Mouse (Mus musculus) megakaryocyte, embryonic 14.5 days (primary cell): ENCODE results near the gene Upf3a. TPM values are rescaled to one million over a fixed set of nuclear protein-coding genes. Genes with fewer than 3 reads are reported as not detected.
"Not testable (repeated sequence)": the region's sequence is repeated elsewhere in the genome, so short reads cannot be mapped to it uniquely, and the experiment has no call there.

Experiments used
- H3K27me3 ChIP-seq: replicated peaks from 2 replicates; pipeline ENCODE3; 2012; ENCODE audit warnings: inconsistent platforms
- H3K36me3 ChIP-seq: replicated peaks from 2 replicates; pipeline ENCODE3; 2012; ENCODE audit warnings: low read length, inconsistent platforms, mixed read lengths
- H3K4me1 ChIP-seq: 2 replicates; pipeline ENCODE4 v1.6.1; 2012; ENCODE audit warnings: inconsistent platforms
- H3K4me3 ChIP-seq: replicated peaks from 2 replicates; pipeline ENCODE3; 2012; ENCODE audit warnings: moderate library complexity, mild to moderate bottlenecking, inconsistent platforms
- H3K9me3 ChIP-seq: 2 replicates; pipeline ENCODE4 v1.6.1; 2012; ENCODE audit warnings: inconsistent platforms
- FLI1 ChIP-seq: IDR thresholded peaks from 2 replicates; pipeline ENCODE4 v1.6.1; 2012; ENCODE audit warnings: low read length, inconsistent platforms, mixed read lengths
- GATA1 ChIP-seq: IDR thresholded peaks from 3 replicates; pipeline ENCODE4 v1.6.1; 2012; ENCODE audit warnings: mixed read lengths, low read length, inconsistent platforms, borderline replicate concordance
- polyA plus RNA-seq: library from polyadenylated mRNA; stranded (reverse); fragments of >175 nt; gene quantifications from 2 replicates; pipeline ENCODE4 v1.2.3, GENCODE M21; 2012; ENCODE audit warnings: low replicate concordance; ENCODE audit not compliant: insufficient read depth

Upf3a gene
- 2.7 and 32.8 TPM in 2 replicates for polyA plus RNA-seq

- Histone ChIP-seq H3K9me3 (no peaks in the 10 kb centered on the region), H3K4me1 (peaks cover 48% of the 10 kb centered on the region), H3K27me3 (no peaks in the 10 kb centered on the region), H3K36me3 (peaks cover 53% of the 10 kb centered on the region), H3K4me3 (peak within 1 kb of the TSS; percentile 93)
- TF ChIP-seq FLI1 (no peak; the same call in 1 of the 2 replicates), GATA1 (no peak)
Observed at GRCm38 (mm10) chr8:13785250-13785763, at the start of gene Upf3a. TSS of gene Upf3a (plus strand) at chr8:13785615.

GRCm38 (mm10) chr8:13740323-13740770 is 45.1 kb upstream of the Upf3a start:
- no peaks in the 10 kb centered on the region for H3K27me3 ChIP-seq
- peaks cover 98% of the 10 kb centered on the region for H3K4me1 ChIP-seq
- no peaks in the 10 kb centered on the region for H3K9me3 ChIP-seq
- peaks cover 13% of the 10 kb centered on the region for H3K36me3 ChIP-seq
- TF ChIP-seq GATA1 (peak; percentile 97), FLI1 (peak; percentile 89)
- H3K4me3 ChIP-seq: peak overlapping the region; percentile 86

GRCm38 (mm10) chr8:13740817-13741613 is 44.4 kb upstream of the Upf3a start:
- Histone ChIP-seq H3K4me1 (peaks cover 98% of the 10 kb centered on the region), H3K9me3 (no peaks in the 10 kb centered on the region), H3K27me3 (no peaks in the 10 kb centered on the region), H3K36me3 (peaks cover 8% of the 10 kb centered on the region), H3K4me3 (peak overlapping the region; percentile 86)
- TF ChIP-seq FLI1: no peak
- no peak for TF ChIP-seq GATA1

- H3K27me3 ChIP-seq, H3K4me3 ChIP-seq: not testable (repeated sequence)
- H3K9me3 ChIP-seq: peaks cover 15% of the 10 kb centered on the region
- peaks cover 79% of the 10 kb centered on the region for H3K4me1 ChIP-seq
- peaks cover 15% of the 10 kb centered on the region for H3K36me3 ChIP-seq
Observed at GRCm38 (mm10) chr8:13746212-13746611, 39.2 kb upstream of the Upf3a start.

- Histone ChIP-seq H3K27me3 (no peaks in the 10 kb centered on the region), H3K9me3 (peaks cover 15% of the 10 kb centered on the region), H3K4me3 (no peak overlapping the region), H3K36me3 (peaks cover 15% of the 10 kb centered on the region), H3K4me1 (peaks cover 76% of the 10 kb centered on the region)
- no peak for TF ChIP-seq FLI1
- no peak for TF ChIP-seq GATA1
Observed at GRCm38 (mm10) chr8:13747626-13748025, 37.8 kb upstream of the Upf3a start.

GRCm38 (mm10) chr8:13753680-13754079 is 31.7 kb upstream of the Upf3a start:
- H3K27me3 ChIP-seq: no peaks in the 10 kb centered on the region
- H3K4me3 ChIP-seq: no peak overlapping the region
- no peak for TF ChIP-seq GATA1
- no peak for TF ChIP-seq FLI1

GRCm38 (mm10) chr8:13756480-13756879 is 28.9 kb upstream of the Upf3a start:
- TF ChIP-seq GATA1 (no peak), FLI1 (no peak)
- no peak overlapping the region for H3K4me3 ChIP-seq
- peaks cover 16% of the 10 kb centered on the region for H3K36me3 ChIP-seq
- no peaks in the 10 kb centered on the region for H3K9me3 ChIP-seq
- no peaks in the 10 kb centered on the region for H3K27me3 ChIP-seq
- peaks cover 61% of the 10 kb centered on the region for H3K4me1 ChIP-seq

More at GRCm38 (mm10) chr8:13753680-13754079, 31.7 kb upstream of the Upf3a start:
- Histone ChIP-seq H3K4me1 (peaks cover 65% of the 10 kb centered on the region), H3K9me3 (peaks cover 14% of the 10 kb centered on the region), H3K36me3 (peaks cover 9% of the 10 kb centered on the region)

- H3K4me1 ChIP-seq: peaks cover 57% of the 10 kb centered on the region
- no peaks in the 10 kb centered on the region for H3K9me3 ChIP-seq
- H3K27me3 ChIP-seq: no peaks in the 10 kb centered on the region
- H3K4me3 ChIP-seq: peak within 1 kb of the TSS; percentile 98
- TF ChIP-seq GATA1: no peak
- TF ChIP-seq FLI1: no peak
- peaks cover 23% of the 10 kb centered on the region for H3K36me3 ChIP-seq
Observed at GRCm38 (mm10) chr8:13756982-13757804, 28.2 kb upstream of the Upf3a start, which contains the start of gene Cdc16. TSS of gene Cdc16 (plus strand) at chr8:13757676.

GRCm38 (mm10) chr8:13757805-13758727 is 27.3 kb upstream of the Upf3a start:
- Histone ChIP-seq H3K9me3 (no peaks in the 10 kb centered on the region), H3K4me3 (peak overlapping the region; percentile 98), H3K4me1 (peaks cover 48% of the 10 kb centered on the region), H3K36me3 (peaks cover 32% of the 10 kb centered on the region), H3K27me3 (no peaks in the 10 kb centered on the region)
- TF ChIP-seq FLI1 (no peak), GATA1 (no peak)

- no peaks in the 10 kb centered on the region for H3K4me1 ChIP-seq
- H3K4me3 ChIP-seq: no peak overlapping the region
- no peaks in the 10 kb centered on the region for H3K9me3 ChIP-seq
- H3K27me3 ChIP-seq: no peaks in the 10 kb centered on the region
- peaks cover 97% of the 10 kb centered on the region for H3K36me3 ChIP-seq
- no peak for TF ChIP-seq GATA1
- no peak for TF ChIP-seq FLI1
Observed at GRCm38 (mm10) chr8:13769206-13769605, 16.2 kb upstream of the Upf3a start.
